Mouse (Mus musculus): Measurements from ENCODE around the gene Cers3. TPM values are rescaled to one million over a fixed set of nuclear protein-coding genes. Genes with fewer than 3 reads are reported as not detected.

The Cers3 gene
- polyA plus RNA-seq, 1 experiment from 2014 or later: 0.08 TPM

Other genes starting within 250 kb of the Cers3 start
- 3.8 and 4.1 TPM in 2 replicates for gene Asb7, start 53.9 kb upstream of the Cers3 start, polyA plus RNA-seq (2015; fragmentation: Nextera tagmentation; extraction: Ambion mirVana)
- 2.6 and 2.9 TPM in 2 replicates for gene Lins1, start 53.6 kb upstream of the Cers3 start, polyA plus RNA-seq (2015; fragmentation: Nextera tagmentation; extraction: Ambion mirVana)
- 0.06 and 0.16 TPM in 2 replicates for gene Adamts17, start 96.2 kb downstream of the Cers3 start, polyA plus RNA-seq (2015; fragmentation: Nextera tagmentation; extraction: Ambion mirVana)